Mouse (Mus musculus) layer of hippocampus, adult 8-10 months (tissue): ENCODE measurements around the gene Dlg1. TPM values are rescaled to one million over a fixed set of nuclear protein-coding genes. Genes with fewer than 3 reads are reported as not detected.

Experiments
- DNase-seq, 2 experiments: peaks; one replicate each; pipeline ENCODE4 v3.0.0; 2022; ENCODE audit warnings: low spot score in 2 of 2
- total RNA-seq, 4 experiments: library from RNA; stranded (reverse); gene quantifications; 2 replicates each; pipeline ENCODE4 v1.2.4; 2022

Gene Dlg1
- total RNA-seq, 4 experiments from 2014 or later = 93.5 to 109 (median 101) TPM

GRCm38 (mm10) chr16:31737081-31737480 is 73.8 kb downstream of the Dlg1 start:
- DNase-seq = no peak

DNA sequence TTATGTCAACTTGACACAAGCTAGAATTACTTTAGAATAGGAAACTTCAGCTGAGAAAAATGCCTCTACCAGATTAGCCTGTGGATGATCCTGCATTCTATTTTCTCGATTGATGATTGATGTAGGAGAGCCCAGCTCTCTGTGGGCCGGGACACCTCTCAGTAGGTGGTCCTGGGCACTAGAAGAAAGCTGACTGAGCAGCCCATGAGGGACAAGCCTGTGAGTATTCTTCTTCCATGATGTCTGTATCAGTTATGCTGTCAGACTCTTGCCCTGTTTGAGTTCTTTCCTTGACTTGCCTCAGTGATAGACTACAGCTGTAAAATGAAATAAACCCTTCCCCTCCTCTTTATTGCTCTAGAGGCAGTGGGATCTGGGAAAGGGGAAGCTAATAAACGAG is 74.5 kb downstream of the Dlg1 start:
- no peak for DNase-seq

- DNase-seq = no peak
These were observed 77.0 kb downstream of the Dlg1 start for GRCm38 (mm10) chr16:31740271-31740670.

DNA sequence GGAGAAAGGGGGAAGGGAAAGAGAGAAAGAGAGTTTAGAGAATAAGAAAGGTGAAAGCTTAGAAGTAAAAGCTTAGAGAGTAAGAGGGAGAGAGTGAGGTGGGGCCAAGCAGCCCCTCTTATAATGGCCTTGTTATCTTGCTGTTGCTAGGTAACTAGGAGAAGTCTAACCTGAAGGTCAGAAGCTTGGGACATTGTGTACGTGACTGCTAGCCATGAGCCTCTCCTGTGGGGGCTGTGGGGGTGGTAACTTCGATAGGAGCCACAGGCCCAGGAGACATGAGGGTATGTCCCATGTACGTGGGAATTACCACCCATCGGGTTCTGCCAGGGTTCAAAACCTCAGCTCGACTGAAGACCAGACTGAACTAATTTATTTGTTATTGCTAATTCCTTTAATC is 77.5 kb downstream of the Dlg1 start:
- no peak for DNase-seq

DNA sequence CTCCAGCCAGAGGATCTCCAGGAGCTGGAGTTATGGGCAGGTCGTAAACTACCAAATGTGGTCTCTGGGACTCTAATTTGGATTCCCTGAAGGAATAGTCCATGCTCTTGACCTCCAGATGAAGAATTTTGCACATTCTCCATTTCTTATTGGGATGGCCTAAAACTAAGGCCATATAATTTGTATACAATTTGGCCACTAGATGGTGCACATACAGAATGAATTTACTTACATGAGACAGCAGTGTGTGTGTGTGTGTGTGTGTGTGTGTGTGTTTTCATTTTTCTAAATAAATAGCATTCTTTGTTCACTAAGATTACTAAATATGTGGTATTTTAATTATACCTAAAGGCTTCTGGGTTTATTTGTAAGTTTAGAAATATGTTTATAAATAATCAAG is 87.3 kb downstream of the Dlg1 start:
- no peak for DNase-seq

- DNase-seq = peak; percentile 51 to 58
These were observed 91.2 kb downstream of the Dlg1 start for GRCm38 (mm10) chr16:31754172-31755025.

GRCm38 (mm10) chr16:31755053-31755452 is 91.8 kb downstream of the Dlg1 start:
- DNase-seq = no peak

DNA sequence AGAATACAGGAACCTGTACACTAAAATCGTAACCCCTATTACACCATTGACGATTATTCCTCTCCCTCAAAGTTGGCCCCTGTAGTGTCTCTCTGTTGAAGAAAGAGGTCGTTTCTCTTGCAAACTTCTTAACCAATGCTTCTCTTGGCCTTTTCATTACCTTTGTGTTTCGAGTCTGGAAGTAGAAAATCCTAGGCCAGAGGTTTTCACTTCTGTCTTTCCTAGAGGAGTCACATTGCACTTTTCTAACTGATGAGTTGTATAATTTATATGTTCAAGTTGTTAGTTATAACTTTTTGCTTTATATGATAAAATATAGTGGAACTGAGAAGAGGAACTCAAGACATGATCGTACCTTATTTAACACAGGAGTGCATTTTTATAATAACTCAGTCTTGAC is 93.2 kb downstream of the Dlg1 start:
- no peak for DNase-seq

- DNase-seq = no peak
These were observed 94.4 kb downstream of the Dlg1 start for GRCm38 (mm10) chr16:31757606-31758005.

GRCm38 (mm10) chr16:31759416-31759815 is 96.2 kb downstream of the Dlg1 start:
- no peak for DNase-seq

- no peak for DNase-seq
These were observed 103.1 kb downstream of the Dlg1 start for GRCm38 (mm10) chr16:31766298-31766697.

DNA sequence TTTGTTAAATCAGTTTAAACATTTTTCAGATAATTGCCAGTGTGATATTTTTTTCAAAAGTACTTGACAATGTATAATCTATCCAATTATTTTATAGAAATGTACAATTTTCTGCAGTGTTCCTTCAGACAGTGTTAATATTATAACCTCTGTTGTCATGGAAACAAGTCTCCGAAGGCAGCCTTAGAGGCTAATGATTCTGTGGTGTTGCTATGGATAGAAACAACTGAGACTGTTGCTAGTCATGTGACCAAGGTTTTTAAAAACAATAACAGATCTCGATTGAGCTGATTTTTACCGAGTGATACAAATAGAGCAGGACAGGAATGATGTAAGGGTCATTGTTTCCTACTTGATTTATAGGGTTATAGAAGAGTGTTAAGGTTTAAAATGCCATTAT is 103.5 kb downstream of the Dlg1 start:
- DNase-seq = no peak

DNA sequence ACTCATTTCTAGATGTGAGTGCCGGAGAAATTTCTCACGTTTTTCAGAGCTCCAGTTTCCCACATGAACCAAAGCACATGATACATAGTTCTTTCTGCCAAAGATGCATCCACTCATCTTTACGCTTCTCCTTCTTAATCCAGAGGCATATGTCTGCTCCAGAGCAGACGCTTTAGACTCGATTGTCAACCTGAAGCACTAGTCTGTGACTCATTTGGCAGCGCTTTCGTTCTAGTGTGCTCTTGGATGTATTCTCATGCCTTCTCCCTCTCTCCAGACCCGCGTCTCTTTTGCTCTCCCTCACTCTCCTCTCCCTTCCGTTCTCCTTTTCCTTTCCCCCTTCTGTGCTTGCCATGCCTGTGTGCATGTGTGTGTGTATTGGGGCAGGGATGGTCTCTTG is 112.7 kb downstream of the Dlg1 start:
- DNase-seq = no peak

DNA sequence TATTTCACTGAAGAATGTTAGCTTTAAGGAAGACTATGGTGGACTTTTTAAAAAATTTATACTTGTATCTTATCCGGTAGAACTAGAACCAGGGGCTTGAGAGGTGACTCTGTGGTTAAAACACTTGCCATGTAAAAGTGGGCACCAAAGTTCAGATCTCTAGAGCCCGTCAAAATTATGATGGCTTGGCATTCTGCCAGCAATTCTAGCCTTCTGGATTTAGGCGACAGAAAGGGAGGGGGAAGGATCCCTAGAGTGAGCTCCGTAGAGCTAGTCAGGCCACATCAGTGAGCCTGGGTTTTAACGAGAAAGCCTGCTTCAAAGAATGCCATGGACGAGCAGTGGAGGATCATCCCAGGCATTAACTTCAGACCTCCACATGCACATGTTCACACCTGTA is 117.8 kb downstream of the Dlg1 start:
- no peak for DNase-seq

DNA sequence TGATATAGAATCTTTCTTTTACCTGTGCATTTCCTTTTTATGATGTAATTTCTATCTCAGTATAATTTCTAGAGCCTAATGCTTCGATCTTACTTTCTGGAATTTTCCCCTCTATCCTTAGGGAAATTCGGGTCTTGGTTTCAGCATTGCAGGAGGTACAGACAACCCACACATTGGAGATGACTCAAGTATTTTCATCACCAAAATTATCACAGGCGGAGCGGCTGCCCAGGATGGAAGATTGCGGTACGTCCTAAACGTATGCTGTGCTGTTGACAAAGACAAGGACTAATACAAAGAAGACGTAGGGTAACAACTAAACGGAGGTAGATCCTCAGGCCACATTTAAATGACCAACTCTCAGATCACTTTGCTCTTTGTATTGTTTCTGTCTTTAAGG is 126.8 kb downstream of the Dlg1 start:
- DNase-seq = no peak

GRCm38 (mm10) chr16:31803644-31804043 is 140.4 kb downstream of the Dlg1 start:
- no peak for DNase-seq

GRCm38 (mm10) chr16:31826049-31826448 is 162.8 kb downstream of the Dlg1 start:
- no peak for DNase-seq

GRCm38 (mm10) chr16:31830726-31831125 is 167.5 kb downstream of the Dlg1 start:
- no peak for DNase-seq

- no peak for DNase-seq
These were observed 169.6 kb downstream of the Dlg1 start for GRCm38 (mm10) chr16:31832630-31833422.

DNA sequence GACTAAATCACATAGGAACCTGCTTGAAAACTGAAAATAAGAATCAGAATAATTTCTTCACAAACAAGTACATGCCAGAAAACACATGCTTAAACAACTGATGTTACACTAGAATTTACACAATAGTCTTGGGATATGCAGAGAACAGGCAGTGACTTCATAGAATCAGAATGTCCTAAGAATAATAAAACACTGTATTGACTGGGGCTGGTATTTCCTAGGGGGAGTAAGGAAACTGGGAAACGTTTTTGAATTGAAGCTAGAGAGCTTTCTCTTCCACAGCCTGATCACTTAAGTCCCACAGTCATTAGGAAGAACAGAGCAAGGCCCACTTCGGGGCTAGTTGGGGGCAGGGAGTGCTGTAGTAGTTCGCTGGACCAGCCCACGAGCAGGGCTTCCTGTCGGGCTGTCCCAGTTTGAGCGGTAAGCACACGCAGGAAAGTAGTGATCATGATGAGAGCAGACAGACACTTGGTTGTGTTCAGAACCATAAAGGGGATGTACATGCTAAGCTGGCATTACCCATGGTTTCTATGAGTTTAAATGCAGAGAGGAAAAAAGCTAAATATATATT is 170.9 kb downstream of the Dlg1 start:
- DNase-seq = no peak

DNA sequence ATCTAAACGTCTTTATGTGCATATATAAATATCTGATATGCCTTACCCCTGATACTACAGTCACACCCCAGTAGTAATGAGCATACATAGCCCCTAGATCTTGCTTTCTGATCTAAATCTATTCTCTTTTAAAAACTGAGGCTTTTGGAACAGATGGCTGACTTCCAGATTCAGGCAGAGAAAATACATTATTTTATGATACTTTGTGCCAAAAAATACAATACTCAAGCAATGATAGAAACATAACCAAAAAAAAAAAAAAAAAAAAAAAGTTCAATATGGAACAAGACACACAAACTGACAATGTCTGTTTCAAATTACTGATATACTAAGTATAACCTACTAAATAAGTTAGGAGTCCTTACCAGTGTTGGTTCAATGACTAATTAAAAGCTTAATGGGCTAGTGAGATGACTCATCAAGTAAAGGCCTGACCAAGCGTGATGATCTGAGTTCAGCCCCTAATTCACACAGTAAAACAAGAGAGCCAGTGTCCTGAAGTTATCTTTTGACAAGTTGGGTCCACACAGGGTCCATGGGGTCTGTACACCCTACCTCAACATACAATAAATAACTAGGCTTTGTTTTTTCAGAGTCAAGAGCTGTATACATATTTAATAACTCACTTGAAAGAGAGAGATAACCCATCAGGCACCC is 171.5 kb downstream of the Dlg1 start:
- DNase-seq = no peak

GRCm38 (mm10) chr16:31837362-31837761 is 174.1 kb downstream of the Dlg1 start:
- DNase-seq = no peak
